Mouse (Mus musculus) bone marrow, adult 2 months (tissue): ENCODE measurements at regions not wholly inside any gene's neighbourhood (a gene's known extent, or its start where the extent isn't known, plus 50 kb on each side); places are given as distances from the start of the nearest gene placed in this dataset.

Source experiments
- CTCF ChIP-seq: fragments of 200-500 bp; IDR thresholded peaks from 2 replicates; pipeline ENCODE4 v1.5.1; 2011; ENCODE audit warnings: low read length, control low read depth; ENCODE audit not compliant: control insufficient read depth, insufficient read depth
- POLR2A ChIP-seq: fragments of 200-500 bp; IDR thresholded peaks from 2 replicates; pipeline ENCODE4 v1.6.1; 2011; ENCODE audit warnings: low read depth, mild to moderate bottlenecking, control low read depth, low read length, borderline replicate concordance; ENCODE audit not compliant: control insufficient read depth

DNA sequence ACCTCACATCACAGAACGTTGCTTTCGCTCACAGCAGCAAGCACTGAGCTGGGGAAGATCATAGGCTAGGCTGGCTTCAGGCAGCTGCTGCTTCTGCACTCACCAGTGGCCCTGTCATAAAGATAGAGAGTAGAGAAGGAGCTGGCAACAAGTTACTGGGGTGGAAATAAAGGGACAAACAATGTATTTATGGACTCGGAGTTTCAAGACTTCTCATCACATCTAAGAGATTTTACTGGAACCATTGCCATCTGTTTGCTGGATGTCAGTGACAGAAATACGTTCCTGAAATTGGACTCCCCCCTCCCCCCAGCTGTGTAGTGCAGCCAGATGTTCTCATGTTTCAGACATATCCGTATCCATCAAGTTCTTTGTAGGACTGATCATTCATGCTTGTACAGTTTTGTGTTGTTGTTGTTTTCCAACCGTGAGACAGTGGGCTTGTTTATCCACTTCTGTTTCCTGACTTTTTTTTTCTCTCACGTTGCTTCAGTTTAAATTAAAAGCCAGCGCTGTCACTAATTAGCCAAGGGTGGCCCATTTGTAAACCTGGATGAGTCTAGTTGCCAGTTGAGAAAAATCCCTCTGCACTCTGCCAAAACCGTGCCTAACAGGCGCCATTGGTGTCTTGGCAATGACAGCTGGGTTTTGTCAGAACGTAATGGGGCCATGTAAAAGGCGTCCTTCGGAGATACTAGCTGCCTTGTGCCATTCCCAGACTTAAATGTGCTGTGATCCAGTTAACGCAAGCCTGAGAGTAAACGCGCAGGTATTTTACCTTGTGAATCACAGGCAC lies 496.0 kb upstream of the Id4 start:
- TF ChIP-seq CTCF (no peak), POLR2A (no peak)
